Mouse (Mus musculus) intestine, postnatal 0 days (tissue): ENCODE results near the gene Gm49450. TPM values are rescaled to one million over a fixed set of nuclear protein-coding genes. Genes with fewer than 3 reads are reported as not detected.

Experiments
- ATAC-seq: fragments of 200-750 bp; cut with Nextera tagmentation; 2 replicates; pipeline ENCODE4 v1.8.0; 2017; ENCODE audit warnings: mild to moderate bottlenecking, moderate TSS enrichment, moderate library complexity
- H3K27ac ChIP-seq: fragments of 300-500 bp; sonication (generic); 2 replicates; pipeline ENCODE4 v1.5.1; 2014; ENCODE audit warnings: mild to moderate bottlenecking, low read depth, low read length, moderate library complexity
- H3K27me3 ChIP-seq: fragments of 300-500 bp; sonication (generic); replicated peaks from 2 replicates; pipeline ENCODE4 v1.6.1; 2014; ENCODE audit warnings: low read length, mixed read lengths; ENCODE audit not compliant: control insufficient read depth, insufficient read depth
- H3K36me3 ChIP-seq: fragments of 300-500 bp; sonication (generic); 2 replicates; pipeline ENCODE4 v1.6.1; 2014; ENCODE audit warnings: mild to moderate bottlenecking, moderate library complexity; ENCODE audit not compliant: control insufficient read depth, insufficient read depth
- H3K4me1 ChIP-seq: fragments of 300-500 bp; sonication (generic); replicated peaks from 2 replicates; pipeline ENCODE4 v1.6.1; 2014; ENCODE audit warnings: antibody characterized with exemption, low read length, mixed read lengths; ENCODE audit not compliant: control insufficient read depth, insufficient read depth
- H3K4me2 ChIP-seq: fragments of 300-500 bp; sonication (generic); replicated peaks from 2 replicates; pipeline ENCODE4 v1.6.1; 2014; ENCODE audit warnings: low read depth, mild to moderate bottlenecking, moderate library complexity
- H3K4me3 ChIP-seq: fragments of 300-500 bp; sonication (generic); 2 replicates; pipeline ENCODE4 v1.5.1; 2014; ENCODE audit warnings: low read depth, low read length
- H3K9ac ChIP-seq: fragments of 300-500 bp; sonication (generic); 2 replicates; pipeline ENCODE4 v1.6.1; 2014; ENCODE audit warnings: mild to moderate bottlenecking, low read depth, low read length
- H3K9me3 ChIP-seq: fragments of 300-500 bp; sonication (generic); 2 replicates; pipeline ENCODE4 v1.6.1; 2016; ENCODE audit warnings: mixed run types; ENCODE audit not compliant: control insufficient read depth
- CTCF ChIP-seq: sonication (generic); IDR thresholded peaks from 2 replicates; pipeline ENCODE4 v1.5.1; 2016; ENCODE audit warnings: low read depth, mild to moderate bottlenecking, control low read depth, antibody characterized with exemption, moderate library complexity
- WGBS: fragments of 180-500 bp; shearing (Covaris S2); extraction: QIAGEN DNeasy Blood & Tissue Kit; methylation state at CpG from one replicate; pipeline ENCODE4 v1.1.7; 2014; 5-methylcytosine and 5-hydroxymethylcytosine counted together
- polyA plus RNA-seq: library from polyadenylated mRNA; unstranded; fragments of >200 nt; fragmentation: Nextera tagmentation; extraction: Ambion mirVana; gene quantifications from 2 replicates; pipeline ENCODE4 v1.2.1, GENCODE M21; 2015

Gm49450 gene
- polyA plus RNA-seq, 1 experiment from 2014 or later, result not detected

DNA sequence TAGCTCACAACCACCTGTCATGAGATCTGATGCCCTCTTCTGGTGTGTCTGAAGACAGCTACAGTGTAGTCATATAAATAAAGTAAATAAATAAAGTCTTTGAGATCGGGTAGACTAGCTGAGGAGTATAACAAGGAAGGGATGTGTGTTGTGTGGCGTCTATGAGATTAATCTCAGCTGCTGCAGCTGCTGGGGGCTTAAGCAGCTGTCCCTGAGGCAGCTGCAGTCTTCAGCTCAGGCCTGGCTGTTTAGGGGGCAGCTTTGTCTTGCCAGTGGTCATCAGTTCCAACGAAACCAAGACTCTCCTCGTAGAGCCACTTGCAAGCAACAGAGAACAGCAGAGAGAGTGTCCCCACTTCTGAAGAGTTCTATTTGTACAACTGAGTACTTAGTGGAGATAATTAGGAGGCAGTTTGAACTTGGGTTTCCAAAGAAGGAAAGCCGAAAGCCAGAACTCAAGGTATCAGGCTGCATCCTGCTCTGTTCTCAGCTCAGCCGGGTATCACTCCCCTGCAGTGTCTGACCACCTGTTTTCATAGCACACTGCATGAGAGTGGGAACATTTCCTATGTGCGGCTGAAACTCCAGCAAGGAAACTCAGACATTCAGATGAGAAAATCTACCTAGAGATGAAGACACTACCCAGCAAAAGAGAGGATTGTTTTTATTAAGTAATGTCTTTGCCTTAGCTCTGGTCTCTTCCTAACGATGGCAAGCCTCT lies 66.5 kb downstream of the Gm49450 start:
- Histone ChIP-seq H3K27ac (no peak overlapping the region), H3K4me2 (no peak overlapping the region), H3K4me1 (0 out of 2 replicates have a peak, but pooled peaks cover 5% of the 10 kb centered on the region), H3K4me3 (no peak overlapping the region), H3K9ac (no peak overlapping the region), H3K36me3 (no peaks in the 10 kb centered on the region), H3K9me3 (no peaks in the 10 kb centered on the region), H3K27me3 (no peaks in the 10 kb centered on the region)
- 55% methylated on average over 8 of the region's 8 CpGs for WGBS
- no peak for ATAC-seq
- no peak for TF ChIP-seq CTCF

DNA sequence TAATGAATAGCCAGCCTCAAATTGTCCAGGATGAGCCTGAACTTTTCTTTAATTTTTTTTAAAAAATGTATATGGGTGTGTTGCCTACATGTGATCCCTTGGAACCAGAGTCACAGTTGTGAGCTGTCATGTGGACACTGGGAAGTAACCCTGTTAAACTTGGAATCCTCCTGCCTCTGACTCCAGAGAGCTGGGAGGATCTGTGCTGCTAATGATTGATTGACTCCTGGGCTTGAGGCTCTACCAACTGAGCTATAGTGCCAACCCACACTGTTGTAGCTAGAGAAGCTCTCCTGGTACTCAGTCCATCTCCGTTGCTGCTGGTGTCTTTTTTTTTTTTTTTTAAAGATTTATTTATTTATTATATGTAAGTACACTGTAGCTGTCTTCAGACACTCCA lies 69.2 kb downstream of the Gm49450 start:
- Histone ChIP-seq H3K4me3 (no peak overlapping the region), H3K27ac (peak overlapping the region; percentile 73), H3K9me3 (no peaks in the 10 kb centered on the region), H3K4me2 (no peak overlapping the region), H3K36me3 (peaks cover under 1% of the 10 kb centered on the region; the same call in 1 of the 2 replicates), H3K4me1 (0 out of 2 replicates have a peak, but pooled peaks cover 3% of the 10 kb centered on the region), H3K27me3 (no peaks in the 10 kb centered on the region), H3K9ac (no peak overlapping the region)
- ATAC-seq, result peak; percentile 35
- WGBS, result 38% methylated on average over 1 of the region's 1 CpGs
- TF ChIP-seq CTCF, result no peak

DNA sequence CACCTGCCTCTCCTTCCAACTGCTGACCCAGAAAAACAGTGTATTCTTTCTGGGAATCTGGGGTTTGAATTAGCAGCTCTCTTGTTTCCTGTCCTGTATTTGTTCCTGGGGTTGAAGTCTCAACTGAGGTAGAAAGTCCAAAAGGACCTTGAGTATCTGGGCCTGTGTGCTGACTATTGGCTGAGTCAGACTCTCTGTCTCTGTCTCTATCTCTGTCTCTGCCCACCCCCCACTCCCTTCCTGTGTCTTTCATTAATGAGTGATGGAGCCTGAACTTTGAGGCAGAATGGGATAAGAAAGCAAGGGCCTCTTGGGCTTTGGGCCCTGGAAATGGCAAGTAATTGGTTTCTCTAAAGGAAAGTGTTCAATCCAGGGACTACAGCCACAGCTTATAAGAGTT lies 69.7 kb downstream of the Gm49450 start:
- Histone ChIP-seq H3K4me3 (no peak overlapping the region), H3K27me3 (no peaks in the 10 kb centered on the region), H3K36me3 (peaks cover 5% of the 10 kb centered on the region; the same call in 1 of the 2 replicates), H3K9ac (no peak overlapping the region), H3K9me3 (no peaks in the 10 kb centered on the region), H3K27ac (peak overlapping the region; percentile 73), H3K4me1 (0 out of 2 replicates have a peak, but pooled peaks cover 3% of the 10 kb centered on the region), H3K4me2 (no peak overlapping the region)
- ATAC-seq, result peak; percentile 61
- TF ChIP-seq CTCF, result no peak

Other genes with a start within 250 kb of the Gm49450 start
- gene Ccdc65, start 245.3 kb downstream of the Gm49450 start, polyA plus RNA-seq, result 0.27 and 0.38 TPM in 2 replicates
- gene Fkbp11, start 225.4 kb downstream of the Gm49450 start, polyA plus RNA-seq, result 30.9 and 32.4 TPM in 2 replicates
- gene Arf3, start 190.3 kb downstream of the Gm49450 start, polyA plus RNA-seq, result 31.8 and 35.3 TPM in 2 replicates
- gene Wnt10b, start 175.4 kb downstream of the Gm49450 start, polyA plus RNA-seq, result 0.08 TPM in 1 of 2 replicates, not detected in the other
- not detected in 2 replicates for gene Wnt1, start 163.7 kb downstream of the Gm49450 start, polyA plus RNA-seq
- gene Ddn, start 144.1 kb downstream of the Gm49450 start, polyA plus RNA-seq, result 0.07 TPM in 1 of 2 replicates, not detected in the other
- 67.0 and 67.3 TPM in 2 replicates for gene Prkag1, start 122.0 kb downstream of the Gm49450 start, polyA plus RNA-seq
- gene Kmt2d, start 82.3 kb downstream of the Gm49450 start, polyA plus RNA-seq, result 5.3 and 6.5 TPM in 2 replicates
- 9.4 and 9.7 TPM in 2 replicates for gene Rhebl1, start 59.0 kb downstream of the Gm49450 start, polyA plus RNA-seq
- gene Dhh, start 55.0 kb downstream of the Gm49450 start, polyA plus RNA-seq, result 0.88 and 0.93 TPM in 2 replicates
- 27.0 and 30.6 TPM in 2 replicates for gene Lmbr1l, start 35.3 kb downstream of the Gm49450 start, polyA plus RNA-seq
- gene Tuba1b, start 19.0 kb downstream of the Gm49450 start, polyA plus RNA-seq, result 391 and 435 TPM in 2 replicates
- gene Tuba1a, start 152 bp upstream of the Gm49450 start, polyA plus RNA-seq, result 457 and 503 TPM in 2 replicates
- 271 and 315 TPM in 2 replicates for gene Tuba1c, start 76.3 kb upstream of the Gm49450 start, polyA plus RNA-seq
- gene Prph, start 101.6 kb upstream of the Gm49450 start, polyA plus RNA-seq, result 29.8 and 32.7 TPM in 2 replicates
- gene Troap, start 121.0 kb upstream of the Gm49450 start, polyA plus RNA-seq, result 4.8 TPM in 2 replicates
- 0.10 and 0.17 TPM in 2 replicates for gene C1ql4, start 134.3 kb upstream of the Gm49450 start, polyA plus RNA-seq
- 52.9 and 55.7 TPM in 2 replicates for gene Dnajc22, start 139.6 kb upstream of the Gm49450 start, polyA plus RNA-seq
- gene Spats2, start 172.4 kb upstream of the Gm49450 start, polyA plus RNA-seq, result 14.3 and 16.0 TPM in 2 replicates